Mouse (Mus musculus): ENCODE measurements around the gene Tmem100. TPM values are rescaled to one million over a fixed set of nuclear protein-coding genes. Genes with fewer than 3 reads are reported as not detected.

The Tmem100 gene
- polyA plus RNA-seq, 1 experiment from 2014 or later = 6.3 TPM

DNA sequence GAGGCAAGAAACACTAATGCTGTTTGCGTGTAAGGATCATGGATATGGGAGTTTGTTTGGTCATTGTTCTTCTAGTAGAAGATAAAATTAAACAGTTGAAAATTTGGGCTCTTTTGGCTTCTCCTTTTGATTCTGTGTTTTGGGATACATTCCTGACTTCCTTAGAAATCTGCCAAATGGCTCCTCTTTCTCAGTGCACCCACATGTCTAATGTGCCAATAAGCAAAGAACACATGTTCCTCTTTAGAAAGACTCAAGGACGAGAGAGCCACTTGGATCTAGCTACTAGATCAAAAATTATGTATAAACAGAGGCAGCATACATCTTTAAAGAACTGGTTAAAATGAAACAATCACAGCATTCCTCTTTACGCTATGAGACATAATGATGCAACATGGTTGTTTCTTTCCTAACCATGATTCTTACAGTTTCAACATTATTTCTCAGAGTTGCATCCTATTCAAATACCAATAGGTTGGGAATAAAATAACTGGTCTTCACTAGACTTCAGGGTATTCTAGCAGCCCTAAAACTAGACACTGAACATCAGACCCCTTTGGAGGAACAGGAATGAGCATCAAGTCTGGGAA lies 50.6 kb downstream of the Tmem100 start:
- no peaks in the 10 kb centered on the region for H3K27me3 ChIP-seq (ENCODE audit: poor library complexity, severe bottlenecking)
- no peak overlapping the region for H3K4me3 ChIP-seq
- no peak overlapping the region for H3K27ac ChIP-seq
- no peaks in the 10 kb centered on the region for H3K9me3 ChIP-seq
- H3K4me1 ChIP-seq = no peaks in the 10 kb centered on the region
- 86% methylated on average over 3 of the region's 3 CpGs for WGBS
- no peak for DNase-seq (ENCODE audit: extremely low spot score, low spot score)
- H3K36me3 ChIP-seq (replicated peaks) = no peaks in the 10 kb centered on the region

DNA sequence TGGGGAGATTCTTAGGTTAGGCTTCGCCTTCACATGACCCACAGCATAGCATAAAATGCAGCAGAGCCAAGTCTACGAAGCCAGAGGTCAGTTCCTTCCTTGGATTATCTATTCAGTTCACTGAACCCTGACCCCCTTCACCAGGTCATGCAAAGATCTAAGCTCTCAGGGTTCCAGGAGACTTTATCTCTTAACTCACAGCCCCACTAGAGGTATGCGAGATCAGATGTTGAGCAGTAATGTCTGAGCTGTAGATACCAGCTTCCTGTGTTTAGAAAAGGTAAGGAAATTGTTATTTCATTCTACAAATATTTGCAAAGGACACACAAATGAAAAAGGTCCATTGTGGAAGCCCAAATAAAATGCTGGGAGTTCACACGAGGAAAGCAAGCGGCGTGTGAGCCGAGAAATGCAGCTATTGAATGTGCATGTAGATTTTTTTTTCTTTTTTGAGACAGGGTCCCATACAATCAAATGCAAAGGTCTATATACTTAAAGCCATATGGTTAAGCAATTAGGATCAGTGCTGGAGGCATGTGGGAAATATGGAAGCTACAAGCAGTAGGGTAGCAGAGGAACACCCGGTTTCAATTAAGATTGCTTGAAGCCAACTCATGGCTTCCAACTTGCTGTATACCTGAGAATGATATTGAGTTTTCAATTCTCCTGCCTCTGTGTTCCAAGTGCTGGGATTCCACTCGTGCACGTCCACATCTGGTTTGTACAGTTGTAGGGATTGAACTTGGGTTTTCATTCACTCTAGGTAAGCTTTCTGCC lies 51.9 kb downstream of the Tmem100 start:
- 86% methylated on average over 10 of the region's 10 CpGs for WGBS
- Histone ChIP-seq H3K9me3 (no peaks in the 10 kb centered on the region), H3K27me3 (ENCODE audit: poor library complexity, severe bottlenecking) (no peaks in the 10 kb centered on the region), H3K4me3 (no peak overlapping the region), H3K27ac (no peak overlapping the region), H3K36me3 (replicated peaks) (no peaks in the 10 kb centered on the region), H3K4me1 (no peaks in the 10 kb centered on the region)
- no peak for DNase-seq (ENCODE audit: extremely low spot score, low spot score)

DNA sequence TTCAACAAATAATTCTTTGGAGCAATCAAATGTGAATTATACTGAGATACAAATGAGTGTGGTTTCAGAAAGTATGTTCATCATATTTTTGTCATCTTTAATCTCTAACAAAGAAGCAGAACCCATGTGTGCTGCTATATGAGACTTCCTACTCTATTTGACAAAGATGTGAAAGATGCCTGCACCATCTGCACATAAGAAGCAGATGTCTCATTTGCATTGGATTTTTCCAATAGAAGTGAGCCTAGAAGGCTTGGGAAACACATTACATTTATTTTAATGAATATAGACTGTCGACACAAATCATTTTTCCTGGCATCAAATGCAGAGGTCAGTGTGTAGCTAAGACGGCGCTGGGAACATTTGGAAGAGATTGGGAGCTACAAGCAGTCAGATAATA lies 52.9 kb downstream of the Tmem100 start:
- WGBS = 93% methylated on average over 3 of the region's 3 CpGs
- Histone ChIP-seq H3K27me3 (ENCODE audit: poor library complexity, severe bottlenecking) (no peaks in the 10 kb centered on the region), H3K9me3 (no peaks in the 10 kb centered on the region), H3K4me3 (no peak overlapping the region), H3K27ac (no peak overlapping the region), H3K4me1 (no peaks in the 10 kb centered on the region), H3K36me3 (replicated peaks) (no peaks in the 10 kb centered on the region)
- no peak for DNase-seq (ENCODE audit: extremely low spot score, low spot score)

DNA sequence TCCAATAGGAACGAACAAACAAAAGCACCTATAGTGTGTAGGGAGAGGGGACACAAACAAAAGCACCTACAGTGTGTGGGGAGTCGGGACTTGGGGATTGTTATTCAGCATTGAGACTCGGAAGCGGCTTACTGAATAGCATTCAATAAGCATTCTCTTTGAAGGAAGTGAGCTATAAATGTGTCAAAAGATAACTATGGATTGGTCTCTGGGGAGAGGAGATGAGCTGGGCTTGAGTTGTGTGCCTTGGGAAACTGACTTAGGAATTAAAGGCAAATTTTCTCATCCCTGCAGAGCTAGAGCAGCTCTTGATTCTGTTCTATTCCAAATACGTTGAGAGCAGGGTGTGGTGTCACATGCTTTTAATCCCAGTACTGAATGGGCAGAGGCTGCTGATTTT lies 54.0 kb downstream of the Tmem100 start:
- DNase-seq (ENCODE audit: extremely low spot score, low spot score) = no peak
- no peaks in the 10 kb centered on the region for H3K9me3 ChIP-seq
- no peak overlapping the region for H3K4me3 ChIP-seq
- H3K4me1 ChIP-seq = no peaks in the 10 kb centered on the region
- H3K27me3 ChIP-seq (ENCODE audit: poor library complexity, severe bottlenecking) = no peaks in the 10 kb centered on the region
- H3K36me3 ChIP-seq (replicated peaks) = no peaks in the 10 kb centered on the region
- WGBS = 74% methylated on average over 5 of the region's 5 CpGs
- H3K27ac ChIP-seq = no peak overlapping the region

Other genes starting within 250 kb of the Tmem100 start
- 21.4 and 22.3 TPM in 2 replicates for gene Pctp, start 27.5 kb upstream of the Tmem100 start, polyA plus RNA-seq (2016; fragmentation: Nextera tagmentation; extraction: Ambion mirVana)
- gene Gm45716, start 157.3 kb downstream of the Tmem100 start, polyA plus RNA-seq (2016; fragmentation: Nextera tagmentation; extraction: Ambion mirVana) = 14.7 and 16.9 TPM in 2 replicates
- 40.3 and 41.2 TPM in 2 replicates for gene Mmd, start 219.1 kb downstream of the Tmem100 start, polyA plus RNA-seq (2016; fragmentation: Nextera tagmentation; extraction: Ambion mirVana)

Data from forebrain, embryonic 10.5 days (tissue).